Mouse (Mus musculus) cerebral cortex, adult 2 months (tissue): Measurements from ENCODE around the gene Tifa.

Experiments
- WGBS: fragments of 180-500 bp; shearing (Covaris S2); methylation state at CpG from one replicate; pipeline ENCODE4 v1.1.7; 2018; 5-methylcytosine and 5-hydroxymethylcytosine counted together

The Tifa gene

DNA sequence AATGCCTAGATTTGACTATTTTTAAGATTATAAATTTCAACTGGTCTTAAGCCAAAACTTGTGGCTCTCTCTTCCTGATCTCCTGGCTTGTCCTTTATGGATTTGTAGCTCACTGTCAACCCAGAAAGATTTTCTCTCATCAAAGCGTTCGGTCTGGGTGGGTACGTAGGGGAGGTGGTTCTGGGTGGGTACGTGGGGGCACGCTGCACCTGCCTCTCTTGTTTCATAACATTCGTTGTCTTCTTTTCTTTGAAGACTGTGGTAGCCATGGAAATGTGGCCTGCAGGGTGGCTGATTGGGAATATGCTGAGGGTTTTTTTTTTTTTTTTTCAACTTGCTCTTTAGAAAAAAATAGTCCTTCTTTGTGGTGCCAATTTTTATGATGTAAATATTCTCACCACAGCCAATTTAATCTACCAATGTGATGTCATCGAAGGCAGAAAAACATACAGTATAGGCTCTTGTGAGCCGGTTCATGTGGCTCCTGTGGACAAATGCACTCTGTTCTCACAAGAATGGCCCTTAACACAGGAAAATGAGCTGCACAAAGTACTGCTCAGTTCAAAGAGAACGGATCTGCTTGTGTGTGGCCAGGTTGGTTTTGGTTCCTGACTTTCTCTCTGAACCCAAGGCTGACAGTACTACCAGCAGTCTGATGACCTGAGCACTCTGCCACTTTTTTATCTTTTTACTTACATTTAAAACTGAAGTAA, 78.6 kb downstream of the Tifa start:
- WGBS: 49% methylated on average over 9 of the region's 9 CpGs

- WGBS: 40% methylated on average over 5 of the region's 5 CpGs
These were observed 79.3 kb downstream of the Tifa start for GRCm38 (mm10) chr3:127868880-127869279.

- WGBS: 80% methylated on average over 9 of the region's 9 CpGs
These were observed 82.0 kb downstream of the Tifa start for GRCm38 (mm10) chr3:127871575-127871974.

- WGBS: 70% methylated on average over 4 of the region's 4 CpGs
These were observed 84.8 kb downstream of the Tifa start for GRCm38 (mm10) chr3:127874254-127874883.

DNA sequence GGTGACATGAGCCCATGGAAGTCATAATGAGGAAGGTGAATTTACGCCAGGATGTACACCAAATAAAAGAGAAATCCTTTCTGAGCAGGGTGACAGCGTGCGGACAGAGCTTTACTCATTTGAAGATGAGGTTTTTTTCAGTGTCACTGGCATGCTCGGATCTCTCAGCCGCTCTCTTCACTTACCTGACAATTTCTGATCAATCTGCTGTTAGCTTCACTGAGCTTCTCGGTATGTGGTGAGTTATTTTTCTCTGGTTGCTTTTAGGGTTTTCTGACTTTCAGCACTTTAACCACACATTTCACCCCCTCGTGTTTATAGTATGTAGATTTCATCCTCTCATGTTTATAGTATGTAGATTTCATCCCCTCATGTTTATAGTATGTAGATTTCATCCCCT, 85.5 kb downstream of the Tifa start:
- 92% methylated on average over 7 of the region's 7 CpGs for WGBS

- 85% methylated on average over 2 of the region's 2 CpGs for WGBS
These were observed 85.9 kb downstream of the Tifa start for GRCm38 (mm10) chr3:127875509-127875908.

DNA sequence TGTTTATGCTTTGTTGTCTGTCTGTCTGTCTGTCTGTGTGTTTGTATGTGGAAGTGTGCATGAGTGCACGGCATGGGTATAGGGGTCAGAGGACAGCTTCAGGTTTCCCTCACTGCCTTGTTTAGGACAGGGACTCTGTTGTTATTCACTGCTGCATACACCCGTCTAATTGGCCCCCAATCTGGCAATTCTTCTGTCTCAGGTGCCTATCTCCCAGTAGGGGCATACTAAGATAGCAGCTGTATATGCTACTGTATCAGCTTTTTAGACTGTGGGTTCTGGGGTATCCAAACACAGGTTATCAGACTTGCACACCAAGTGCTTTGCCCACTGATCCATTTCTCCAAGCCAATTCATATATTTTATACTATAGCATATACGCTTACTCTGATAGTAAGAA, 90.4 kb downstream of the Tifa start:
- 96% methylated on average over 3 of the region's 3 CpGs for WGBS

GRCm38 (mm10) chr3:127881684-127882083, 92.1 kb downstream of the Tifa start:
- 75% methylated on average over 2 of the region's 2 CpGs for WGBS
